Mouse (Mus musculus) myocyte (in vitro differentiated cells): Measurements from ENCODE around the gene Taf5l.

ENCODE experiments used
- CEBPB ChIP-seq: IDR thresholded peaks from 2 replicates; pipeline ENCODE4 v1.6.1; 2011; ENCODE audit warnings: mild to moderate bottlenecking, moderate library complexity; ENCODE audit not compliant: poor library complexity, insufficient read depth, severe bottlenecking
- E2F4 ChIP-seq: IDR thresholded peaks from one replicate; pipeline ENCODE4 v1.6.1; 2011; ENCODE audit warnings: mild to moderate bottlenecking, control low read depth, moderate library complexity; ENCODE audit not compliant: insufficient read depth
- MAX ChIP-seq: IDR thresholded peaks from one replicate; pipeline ENCODE4 v1.6.1; 2011; ENCODE audit warnings: low read depth, mild to moderate bottlenecking, control low read depth
- POLR2A ChIP-seq: IDR thresholded peaks from one replicate; pipeline ENCODE4 v1.6.1; 2011; ENCODE audit warnings: low read depth, mild to moderate bottlenecking, control low read depth, moderate library complexity; ENCODE audit not compliant: insufficient read length
- TCF12 ChIP-seq: IDR thresholded peaks from one replicate; pipeline ENCODE4 v1.6.1; 2011; ENCODE audit warnings: mild to moderate bottlenecking, control low read depth; ENCODE audit not compliant: poor library complexity, insufficient read depth, severe bottlenecking
- USF1 ChIP-seq: IDR thresholded peaks from one replicate; pipeline ENCODE4 v1.6.1; 2011; ENCODE audit warnings: low read depth, mild to moderate bottlenecking, control low read depth, moderate library complexity

- TF ChIP-seq POLR2A (no peak), MAX (no peak), E2F4 (no peak), CEBPB (no peak), USF1 (no peak), TCF12 (no peak)
These were observed 24.7 kb upstream of the Taf5l start for GRCm38 (mm10) chr8:124045856-124046255.
